Mouse (Mus musculus): ENCODE data around the gene Syvn1.

DNA sequence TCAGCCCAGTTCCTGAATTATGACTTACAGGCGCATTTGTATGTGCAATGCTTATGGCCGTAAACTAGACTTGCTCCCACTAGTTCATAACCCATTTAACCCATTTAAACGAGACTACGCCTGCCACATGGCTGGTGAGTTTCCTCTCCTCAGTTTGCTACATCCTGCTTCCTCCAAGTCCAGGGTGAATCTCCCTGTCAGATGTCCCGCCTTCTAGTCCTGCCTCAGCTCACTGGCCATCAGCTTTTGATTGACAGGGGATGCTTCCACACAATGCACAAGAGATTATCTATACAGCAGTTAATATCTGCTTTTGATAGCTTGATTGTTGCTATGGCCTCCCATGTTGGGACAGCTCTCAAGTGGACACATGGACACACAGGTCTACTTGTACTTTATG lies 7.9 kb downstream of the Syvn1 start:
- TF ChIP-seq POLR2A (IDR thresholded peaks at IDR 0.05; ENCODE audit: borderline replicate concordance, low read depth, low read length) (no peak), CTCF (IDR thresholded peaks at IDR 0.05; ENCODE audit: low read depth, low read length) (no peak)
